Mouse (Mus musculus) kidney, postnatal 0 days (tissue): ENCODE measurements around the gene Slc4a2. TPM values are rescaled to one million over a fixed set of nuclear protein-coding genes. Genes with fewer than 3 reads are reported as not detected.

Source experiments
- ATAC-seq: fragments of 200-750 bp; cut with Nextera tagmentation; replicated peaks from 2 replicates; pipeline ENCODE4 v1.8.0; 2017; ENCODE audit warnings: low read depth, moderate number of reproducible peaks, moderate TSS enrichment, moderate library complexity; ENCODE audit not compliant: low FRiP score
- DNase-seq: peaks from one replicate; pipeline ENCODE4 v3.0.0-alpha.2; 2016; ENCODE audit warnings: low spot score
- H3K27ac ChIP-seq: fragments of 300-500 bp; sonication (generic); 2 replicates; pipeline ENCODE4 v1.5.1; 2014; ENCODE audit warnings: mild to moderate bottlenecking
- H3K27me3 ChIP-seq: fragments of 300-500 bp; sonication (generic); 2 replicates; pipeline ENCODE4 v1.6.1; 2014; ENCODE audit warnings: low read length, mixed read lengths; ENCODE audit not compliant: insufficient read depth
- H3K36me3 ChIP-seq: fragments of 300-500 bp; sonication (generic); 2 replicates; pipeline ENCODE4 v1.6.1; 2014; ENCODE audit warnings: low read length, mixed read lengths; ENCODE audit not compliant: insufficient read depth
- H3K4me1 ChIP-seq: fragments of 300-500 bp; sonication (generic); replicated peaks from 2 replicates; pipeline ENCODE4 v1.6.1; 2014; ENCODE audit warnings: antibody characterized with exemption, low read length, mixed read lengths; ENCODE audit not compliant: insufficient read depth
- H3K4me2 ChIP-seq: fragments of 300-500 bp; sonication (generic); 2 replicates; pipeline ENCODE4 v1.6.1; 2014; ENCODE audit warnings: mild to moderate bottlenecking, low read length, moderate library complexity, mixed read lengths
- H3K4me3 ChIP-seq: fragments of 300-500 bp; sonication (generic); replicated peaks from 2 replicates; pipeline ENCODE4 v1.5.1; 2014; ENCODE audit warnings: low read depth, low read length
- H3K9ac ChIP-seq: fragments of 300-500 bp; sonication (generic); 2 replicates; pipeline ENCODE4 v1.6.1; 2014; ENCODE audit warnings: low read depth, low read length
- H3K9me3 ChIP-seq: fragments of 300-500 bp; sonication (generic); replicated peaks from 2 replicates; pipeline ENCODE4 v1.6.1; 2016; ENCODE audit warnings: low read length, inconsistent platforms, mixed read lengths
- CTCF ChIP-seq: IDR thresholded peaks from 2 replicates; pipeline ENCODE4 v1.5.1; 2016; ENCODE audit warnings: antibody characterized with exemption, low read depth, mild to moderate bottlenecking, moderate library complexity
- WGBS: fragments of 180-500 bp; shearing (Covaris S2); extraction: QIAGEN DNeasy Blood & Tissue Kit; methylation state at CpG from one replicate; pipeline ENCODE4 v1.1.7; 2014; 5-methylcytosine and 5-hydroxymethylcytosine counted together
- polyA plus RNA-seq: library from polyadenylated mRNA; unstranded; fragments of >200 nt; fragmentation: Nextera tagmentation; extraction: Ambion mirVana; gene quantifications from 2 replicates; pipeline ENCODE4 v1.2.1, GENCODE M21; 2015

Gene Slc4a2
- polyA plus RNA-seq, 1 experiment from 2014 or later, result 30.8 TPM

- 0 out of 2 replicates have a peak overlapping the region, but pooled peaks have one; percentile 13 for H3K4me3 ChIP-seq
- DNase-seq, result no peak
- 32% methylated on average over 9 of the region's 9 CpGs for WGBS
- H3K27ac ChIP-seq, result peak overlapping the region; percentile 82
- peaks cover 25% of the 10 kb centered on the region for H3K4me1 ChIP-seq
- no peaks in the 10 kb centered on the region for H3K27me3 ChIP-seq
- TF ChIP-seq CTCF, result no peak
- H3K36me3 ChIP-seq, result peaks cover 42% of the 10 kb centered on the region
- no peaks in the 10 kb centered on the region for H3K9me3 ChIP-seq
- ATAC-seq, result no peak
- H3K9ac ChIP-seq, result peak overlapping the region; percentile 19; the same call in 1 of the 2 replicates
- H3K4me2 ChIP-seq, result peak overlapping the region; percentile 69
Observed at GRCm38 (mm10) chr5:24428596-24428995, 5.0 kb downstream of the Slc4a2 start.

GRCm38 (mm10) chr5:24433993-24434392 lies 10.4 kb downstream of the Slc4a2 start:
- no peaks in the 10 kb centered on the region for H3K9me3 ChIP-seq
- H3K4me3 ChIP-seq, result no peak overlapping the region
- H3K4me2 ChIP-seq, result no peak overlapping the region
- no peak overlapping the region for H3K27ac ChIP-seq
- no peaks in the 10 kb centered on the region for H3K27me3 ChIP-seq
- DNase-seq (no peak), ATAC-seq (no peak)
- H3K36me3 ChIP-seq, result peaks cover 77% of the 10 kb centered on the region
- no peaks in the 10 kb centered on the region for H3K4me1 ChIP-seq
- no peak for TF ChIP-seq CTCF
- 92% methylated on average over 8 of the region's 8 CpGs for WGBS
- no peak overlapping the region for H3K9ac ChIP-seq

- no peaks in the 10 kb centered on the region for H3K27me3 ChIP-seq
Observed at GRCm38 (mm10) chr5:24441187-24441586, 17.6 kb downstream of the Slc4a2 start.

GRCm38 (mm10) chr5:24442029-24442428 lies 18.4 kb downstream of the Slc4a2 start:
- no peak for TF ChIP-seq CTCF
- Histone ChIP-seq H3K9me3 (no peaks in the 10 kb centered on the region), H3K4me3 (no peak overlapping the region), H3K27ac (no peak overlapping the region), H3K36me3 (peaks cover 45% of the 10 kb centered on the region), H3K9ac (no peak overlapping the region), H3K27me3 (no peaks in the 10 kb centered on the region), H3K4me2 (no peak overlapping the region), H3K4me1 (peaks cover 11% of the 10 kb centered on the region; the same call in 1 of the 2 replicates)
- ATAC-seq, result no peak
- WGBS, result 90% methylated on average over 9 of the region's 9 CpGs
- no peak for DNase-seq

More at GRCm38 (mm10) chr5:24441187-24441586, 17.6 kb downstream of the Slc4a2 start:
- WGBS, result 91% methylated on average over 8 of the region's 8 CpGs
- ATAC-seq, result no peak
- no peak overlapping the region for H3K27ac ChIP-seq
- H3K4me2 ChIP-seq, result no peak overlapping the region
- peaks cover 11% of the 10 kb centered on the region; the same call in 1 of the 2 replicates for H3K4me1 ChIP-seq
- H3K9me3 ChIP-seq, result no peaks in the 10 kb centered on the region
- no peak for DNase-seq
- TF ChIP-seq CTCF, result no peak
- H3K4me3 ChIP-seq, result no peak overlapping the region
- peaks cover 48% of the 10 kb centered on the region for H3K36me3 ChIP-seq
- H3K9ac ChIP-seq, result no peak overlapping the region

GRCm38 (mm10) chr5:24443204-24443603 lies 19.6 kb downstream of the Slc4a2 start:
- no peak for TF ChIP-seq CTCF

DNA sequence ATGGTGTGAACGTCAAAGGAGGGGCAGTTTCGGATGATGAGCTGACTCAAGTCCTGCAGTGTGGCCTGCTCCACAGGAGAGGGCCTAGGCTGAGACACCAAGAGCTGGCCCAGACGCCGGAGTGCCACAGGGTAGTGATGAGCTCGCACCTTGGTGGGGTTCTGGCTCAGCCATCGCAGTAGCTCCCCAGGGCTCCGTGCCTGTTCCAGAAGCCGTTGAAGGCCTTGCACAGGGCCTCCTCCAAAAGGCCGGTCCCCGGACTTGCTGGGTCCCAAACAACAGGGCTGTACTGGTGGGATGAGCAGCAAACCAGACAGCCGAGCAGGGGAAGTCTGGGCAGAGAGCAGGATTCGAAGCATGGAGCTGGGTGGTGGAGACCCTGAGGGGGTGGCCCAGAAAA lies 20.3 kb downstream of the Slc4a2 start:
- ATAC-seq (no peak), DNase-seq (no peak)
- H3K4me3 ChIP-seq, result peak overlapping the region; percentile 93
- H3K27ac ChIP-seq, result peak overlapping the region; percentile 95; the same call in 1 of the 2 replicates
- no peaks in the 10 kb centered on the region for H3K9me3 ChIP-seq
- TF ChIP-seq CTCF, result no peak
- 85% methylated on average over 12 of the region's 12 CpGs for WGBS
- H3K9ac ChIP-seq, result peak overlapping the region; percentile 97
- no peaks in the 10 kb centered on the region for H3K27me3 ChIP-seq
- peaks cover 15% of the 10 kb centered on the region; the same call in 1 of the 2 replicates for H3K4me1 ChIP-seq
- H3K36me3 ChIP-seq, result peaks cover 40% of the 10 kb centered on the region
- H3K4me2 ChIP-seq, result peak overlapping the region; percentile 90

More at GRCm38 (mm10) chr5:24443204-24443603, 19.6 kb downstream of the Slc4a2 start:
- H3K9ac ChIP-seq, result no peak overlapping the region
- H3K4me1 ChIP-seq, result peaks cover 15% of the 10 kb centered on the region; the same call in 1 of the 2 replicates
- no peak overlapping the region for H3K4me2 ChIP-seq
- whole genome bisulfite sequencing, result 88% methylated on average over 7 of the region's 7 CpGs
- no peaks in the 10 kb centered on the region for H3K27me3 ChIP-seq
- H3K4me3 ChIP-seq, result no peak overlapping the region
- H3K9me3 ChIP-seq, result no peaks in the 10 kb centered on the region
- H3K36me3 ChIP-seq, result peaks cover 45% of the 10 kb centered on the region
- ATAC-seq, result no peak
- H3K27ac ChIP-seq, result no peak overlapping the region
- no peak for DNase-seq
